Mouse (Mus musculus): ENCODE measurements around the gene Grm1. TPM values are rescaled to one million over a fixed set of nuclear protein-coding genes. Genes with fewer than 3 reads are reported as not detected.

The Grm1 gene
- polyA plus RNA-seq, 1 experiment from 2014 or later, result 0.04 TPM

- H3K27ac ChIP-seq (replicated peaks; ENCODE audit: low read depth, low read length), result no peak overlapping the region
- no peak overlapping the region for H3K4me2 ChIP-seq (ENCODE audit: low read depth, low read length)
- WGBS, result 92% methylated on average over 5 of the region's 5 CpGs
- H3K27me3 ChIP-seq (replicated peaks; ENCODE audit: control insufficient read depth, insufficient read depth, low read length), result no peaks in the 10 kb centered on the region
- no peak overlapping the region for H3K4me3 ChIP-seq (ENCODE audit: low read depth, low read length)
- H3K9ac ChIP-seq (ENCODE audit: low read depth, low read length), result no peak overlapping the region
- no peaks in the 10 kb centered on the region for H3K36me3 ChIP-seq (ENCODE audit: control insufficient read depth, insufficient read depth, low read length)
- no peaks in the 10 kb centered on the region for H3K9me3 ChIP-seq (ENCODE audit: control insufficient read depth, low read length)
- H3K4me1 ChIP-seq (ENCODE audit: control insufficient read depth, insufficient read depth, low read length), result no peaks in the 10 kb centered on the region
- no peak for DNase-seq (ENCODE audit: low spot score)
- ATAC-seq (ENCODE audit: low read depth), result no peak
Measured at GRCm38 (mm10) chr10:10741314-10741713, 340.8 kb downstream of the Grm1 start.

- Histone ChIP-seq H3K27me3 (replicated peaks; ENCODE audit: control insufficient read depth, insufficient read depth, low read length) (no peaks in the 10 kb centered on the region), H3K9me3 (ENCODE audit: control insufficient read depth, low read length) (no peaks in the 10 kb centered on the region), H3K9ac (ENCODE audit: low read depth, low read length) (no peak overlapping the region), H3K4me1 (ENCODE audit: control insufficient read depth, insufficient read depth, low read length) (no peaks in the 10 kb centered on the region), H3K4me2 (ENCODE audit: low read depth, low read length) (no peak overlapping the region), H3K27ac (replicated peaks; ENCODE audit: low read depth, low read length) (no peak overlapping the region), H3K4me3 (ENCODE audit: low read depth, low read length) (no peak overlapping the region), H3K36me3 (ENCODE audit: control insufficient read depth, insufficient read depth, low read length) (no peaks in the 10 kb centered on the region)
- ATAC-seq (ENCODE audit: low read depth), result no peak
- WGBS, result 76% methylated on average over 3 of the region's 3 CpGs
- no peak for DNase-seq (ENCODE audit: low spot score)
Measured at GRCm38 (mm10) chr10:10740729-10741128, 341.4 kb downstream of the Grm1 start.

- no peak overlapping the region for H3K4me3 ChIP-seq (ENCODE audit: low read depth, low read length)
- no peaks in the 10 kb centered on the region for H3K27me3 ChIP-seq (replicated peaks; ENCODE audit: control insufficient read depth, insufficient read depth, low read length)
- no peaks in the 10 kb centered on the region for H3K36me3 ChIP-seq (ENCODE audit: control insufficient read depth, insufficient read depth, low read length)
- no peak overlapping the region for H3K9ac ChIP-seq (ENCODE audit: low read depth, low read length)
- peak; percentile 82 for DNase-seq (ENCODE audit: low spot score)
- H3K27ac ChIP-seq (replicated peaks; ENCODE audit: low read depth, low read length), result no peak overlapping the region
- no peaks in the 10 kb centered on the region for H3K9me3 ChIP-seq (ENCODE audit: control insufficient read depth, low read length)
- H3K4me1 ChIP-seq (ENCODE audit: control insufficient read depth, insufficient read depth, low read length), result 0 out of 2 replicates have a peak, but pooled peaks cover 6% of the 10 kb centered on the region
- H3K4me2 ChIP-seq (ENCODE audit: low read depth, low read length), result no peak overlapping the region
- ATAC-seq (ENCODE audit: low read depth), result peak; percentile 55; the same call in 1 of the 2 replicates
- WGBS, result 26% methylated on average over 1 of the region's 1 CpGs
Measured at GRCm38 (mm10) chr10:10737041-10737681, 345.0 kb downstream of the Grm1 start.

- no peak overlapping the region for H3K9ac ChIP-seq (ENCODE audit: low read depth, low read length)
- no peaks in the 10 kb centered on the region for H3K27me3 ChIP-seq (replicated peaks; ENCODE audit: control insufficient read depth, insufficient read depth, low read length)
- no peaks in the 10 kb centered on the region for H3K36me3 ChIP-seq (ENCODE audit: control insufficient read depth, insufficient read depth, low read length)
- WGBS, result 36% methylated on average over 5 of the region's 5 CpGs
- H3K27ac ChIP-seq (replicated peaks; ENCODE audit: low read depth, low read length), result no peak overlapping the region
- no peak overlapping the region for H3K4me3 ChIP-seq (ENCODE audit: low read depth, low read length)
- H3K4me2 ChIP-seq (ENCODE audit: low read depth, low read length), result no peak overlapping the region
- DNase-seq (ENCODE audit: low spot score) (peak; percentile 31), ATAC-seq (ENCODE audit: low read depth) (no peak)
- no peaks in the 10 kb centered on the region for H3K9me3 ChIP-seq (ENCODE audit: control insufficient read depth, low read length)
- 0 out of 2 replicates have a peak, but pooled peaks cover 6% of the 10 kb centered on the region for H3K4me1 ChIP-seq (ENCODE audit: control insufficient read depth, insufficient read depth, low read length)
Measured at GRCm38 (mm10) chr10:10734561-10734960, 347.6 kb downstream of the Grm1 start.

- Histone ChIP-seq H3K36me3 (ENCODE audit: control insufficient read depth, insufficient read depth, low read length) (no peaks in the 10 kb centered on the region), H3K27me3 (replicated peaks; ENCODE audit: control insufficient read depth, insufficient read depth, low read length) (no peaks in the 10 kb centered on the region), H3K27ac (replicated peaks; ENCODE audit: low read depth, low read length) (no peak overlapping the region), H3K4me2 (ENCODE audit: low read depth, low read length) (no peak overlapping the region), H3K9me3 (ENCODE audit: control insufficient read depth, low read length) (no peaks in the 10 kb centered on the region), H3K4me1 (ENCODE audit: control insufficient read depth, insufficient read depth, low read length) (0 out of 2 replicates have a peak, but pooled peaks cover 6% of the 10 kb centered on the region), H3K4me3 (ENCODE audit: low read depth, low read length) (no peak overlapping the region), H3K9ac (ENCODE audit: low read depth, low read length) (no peak overlapping the region)
- DNase-seq (ENCODE audit: low spot score), result no peak
- WGBS, result 75% methylated on average over 5 of the region's 5 CpGs
- ATAC-seq (ENCODE audit: low read depth), result no peak
Measured at GRCm38 (mm10) chr10:10733092-10733491, 349.1 kb downstream of the Grm1 start.

- no peak for ATAC-seq (ENCODE audit: low read depth)
- Histone ChIP-seq H3K9ac (ENCODE audit: low read depth, low read length) (no peak overlapping the region), H3K27ac (replicated peaks; ENCODE audit: low read depth, low read length) (no peak overlapping the region), H3K36me3 (ENCODE audit: control insufficient read depth, insufficient read depth, low read length) (no peaks in the 10 kb centered on the region), H3K4me1 (ENCODE audit: control insufficient read depth, insufficient read depth, low read length) (no peaks in the 10 kb centered on the region), H3K4me2 (ENCODE audit: low read depth, low read length) (no peak overlapping the region), H3K27me3 (replicated peaks; ENCODE audit: control insufficient read depth, insufficient read depth, low read length) (no peaks in the 10 kb centered on the region), H3K4me3 (ENCODE audit: low read depth, low read length) (no peak overlapping the region), H3K9me3 (ENCODE audit: control insufficient read depth, low read length) (no peaks in the 10 kb centered on the region)
- DNase-seq (ENCODE audit: low spot score), result no peak
- WGBS, result 65% methylated on average over 3 of the region's 3 CpGs
Measured at GRCm38 (mm10) chr10:10726501-10726900, 355.7 kb downstream of the Grm1 start.

GRCm38 (mm10) chr10:10710837-10711236 lies 371.3 kb downstream of the Grm1 start:
- Histone ChIP-seq H3K36me3 (ENCODE audit: control insufficient read depth, insufficient read depth, low read length) (no peaks in the 10 kb centered on the region), H3K9ac (ENCODE audit: low read depth, low read length) (no peak overlapping the region), H3K4me2 (ENCODE audit: low read depth, low read length) (no peak overlapping the region), H3K27ac (replicated peaks; ENCODE audit: low read depth, low read length) (no peak overlapping the region), H3K4me3 (ENCODE audit: low read depth, low read length) (no peak overlapping the region), H3K27me3 (replicated peaks; ENCODE audit: control insufficient read depth, insufficient read depth, low read length) (no peaks in the 10 kb centered on the region), H3K9me3 (ENCODE audit: control insufficient read depth, low read length) (no peaks in the 10 kb centered on the region), H3K4me1 (ENCODE audit: control insufficient read depth, insufficient read depth, low read length) (no peaks in the 10 kb centered on the region)
- DNase-seq (ENCODE audit: low spot score) (no peak), ATAC-seq (ENCODE audit: low read depth) (no peak)
- WGBS, result 77% methylated on average over 2 of the region's 2 CpGs

GRCm38 (mm10) chr10:10710359-10710758 lies 371.8 kb downstream of the Grm1 start:
- no peak overlapping the region for H3K4me3 ChIP-seq (ENCODE audit: low read depth, low read length)
- H3K4me2 ChIP-seq (ENCODE audit: low read depth, low read length), result no peak overlapping the region
- no peaks in the 10 kb centered on the region for H3K4me1 ChIP-seq (ENCODE audit: control insufficient read depth, insufficient read depth, low read length)
- no peak for ATAC-seq (ENCODE audit: low read depth)
- no peaks in the 10 kb centered on the region for H3K36me3 ChIP-seq (ENCODE audit: control insufficient read depth, insufficient read depth, low read length)
- H3K9ac ChIP-seq (ENCODE audit: low read depth, low read length), result no peak overlapping the region
- H3K27ac ChIP-seq (replicated peaks; ENCODE audit: low read depth, low read length), result no peak overlapping the region
- H3K9me3 ChIP-seq (ENCODE audit: control insufficient read depth, low read length), result no peaks in the 10 kb centered on the region
- H3K27me3 ChIP-seq (replicated peaks; ENCODE audit: control insufficient read depth, insufficient read depth, low read length), result no peaks in the 10 kb centered on the region
- DNase-seq (ENCODE audit: low spot score), result no peak
- whole genome bisulfite sequencing, result 78% methylated on average over 2 of the region's 2 CpGs

- DNase-seq (ENCODE audit: low spot score), result no peak
- no peak overlapping the region for H3K4me3 ChIP-seq (ENCODE audit: low read depth, low read length)
- H3K9me3 ChIP-seq (ENCODE audit: control insufficient read depth, low read length), result no peaks in the 10 kb centered on the region
- H3K27me3 ChIP-seq (replicated peaks; ENCODE audit: control insufficient read depth, insufficient read depth, low read length), result no peaks in the 10 kb centered on the region
- no peak overlapping the region for H3K9ac ChIP-seq (ENCODE audit: low read depth, low read length)
- H3K4me1 ChIP-seq (ENCODE audit: control insufficient read depth, insufficient read depth, low read length), result no peaks in the 10 kb centered on the region
- no peak for ATAC-seq (ENCODE audit: low read depth)
- H3K4me2 ChIP-seq (ENCODE audit: low read depth, low read length), result no peak overlapping the region
- no peak overlapping the region for H3K27ac ChIP-seq (replicated peaks; ENCODE audit: low read depth, low read length)
- 83% methylated on average over 1 of the region's 1 CpGs for WGBS
- H3K36me3 ChIP-seq (ENCODE audit: control insufficient read depth, insufficient read depth, low read length), result no peaks in the 10 kb centered on the region
Measured at GRCm38 (mm10) chr10:10708031-10708430, 374.1 kb downstream of the Grm1 start.
